Mouse (Mus musculus): ENCODE data around the gene Ssh1. TPM values are rescaled to one million over a fixed set of nuclear protein-coding genes. Genes with fewer than 3 reads are reported as not detected.

Gene Ssh1
- polyA plus RNA-seq, 1 experiment from 2014 or later = 16.5 TPM

- DNase-seq (ENCODE audit: low spot score) (no peak), ATAC-seq (ENCODE audit: low read depth) (no peak)
- Histone ChIP-seq H3K36me3 (ENCODE audit: control insufficient read depth, insufficient read depth, low read length) (peaks cover 8% of the 10 kb centered on the region; the same call in 1 of the 2 replicates), H3K27me3 (replicated peaks; ENCODE audit: control insufficient read depth, insufficient read depth, low read length) (no peaks in the 10 kb centered on the region), H3K9ac (ENCODE audit: low read depth, low read length) (no peak overlapping the region), H3K27ac (replicated peaks; ENCODE audit: low read depth, low read length) (peak overlapping the region; percentile 28; the same call in 1 of the 2 replicates), H3K4me3 (ENCODE audit: low read depth, low read length) (no peak overlapping the region), H3K9me3 (ENCODE audit: control insufficient read depth, low read length) (no peaks in the 10 kb centered on the region), H3K4me1 (ENCODE audit: control insufficient read depth, insufficient read depth, low read length) (peaks cover 23% of the 10 kb centered on the region), H3K4me2 (ENCODE audit: low read depth, low read length) (no peak overlapping the region)
- 61% methylated on average over 8 of the region's 8 CpGs for WGBS
Observed at GRCm38 (mm10) chr5:113977309-113977708, 16.4 kb downstream of the Ssh1 start.

- Histone ChIP-seq H3K27ac (replicated peaks; ENCODE audit: low read depth, low read length) (no peak overlapping the region), H3K4me1 (ENCODE audit: control insufficient read depth, insufficient read depth, low read length) (peaks cover 23% of the 10 kb centered on the region)
- no peak for DNase-seq (ENCODE audit: low spot score)
Observed at GRCm38 (mm10) chr5:113976597-113976996, 17.1 kb downstream of the Ssh1 start.

GRCm38 (mm10) chr5:113975538-113976215, 18.0 kb downstream of the Ssh1 start:
- H3K4me1 ChIP-seq (ENCODE audit: control insufficient read depth, insufficient read depth, low read length) = peaks cover 23% of the 10 kb centered on the region
- H3K27ac ChIP-seq (replicated peaks; ENCODE audit: low read depth, low read length) = no peak overlapping the region
- H3K9me3 ChIP-seq (ENCODE audit: control insufficient read depth, low read length) = no peaks in the 10 kb centered on the region
- no peak for DNase-seq (ENCODE audit: low spot score)
- H3K36me3 ChIP-seq (ENCODE audit: control insufficient read depth, insufficient read depth, low read length) = peaks cover 8% of the 10 kb centered on the region; the same call in 1 of the 2 replicates
- no peak overlapping the region for H3K4me3 ChIP-seq (ENCODE audit: low read depth, low read length)
- H3K4me2 ChIP-seq (ENCODE audit: low read depth, low read length) = no peak overlapping the region
- H3K27me3 ChIP-seq (replicated peaks; ENCODE audit: control insufficient read depth, insufficient read depth, low read length) = no peaks in the 10 kb centered on the region
- 58% methylated on average over 9 of the region's 9 CpGs for WGBS
- peak overlapping the region; percentile 20; the same call in 1 of the 2 replicates for H3K9ac ChIP-seq (ENCODE audit: low read depth, low read length)
- no peak for ATAC-seq (ENCODE audit: low read depth)

More at GRCm38 (mm10) chr5:113976597-113976996, 17.1 kb downstream of the Ssh1 start:
- ATAC-seq (ENCODE audit: low read depth) = no peak
- H3K36me3 ChIP-seq (ENCODE audit: control insufficient read depth, insufficient read depth, low read length) = peaks cover 8% of the 10 kb centered on the region; the same call in 1 of the 2 replicates
- H3K9ac ChIP-seq (ENCODE audit: low read depth, low read length) = no peak overlapping the region
- H3K9me3 ChIP-seq (ENCODE audit: control insufficient read depth, low read length) = no peaks in the 10 kb centered on the region
- WGBS = 80% methylated on average over 8 of the region's 8 CpGs
- H3K4me3 ChIP-seq (ENCODE audit: low read depth, low read length) = no peak overlapping the region
- H3K4me2 ChIP-seq (ENCODE audit: low read depth, low read length) = no peak overlapping the region
- no peaks in the 10 kb centered on the region for H3K27me3 ChIP-seq (replicated peaks; ENCODE audit: control insufficient read depth, insufficient read depth, low read length)

- Histone ChIP-seq H3K36me3 (ENCODE audit: control insufficient read depth, insufficient read depth, low read length) (peaks cover 17% of the 10 kb centered on the region), H3K27ac (replicated peaks; ENCODE audit: low read depth, low read length) (no peak overlapping the region), H3K4me3 (ENCODE audit: low read depth, low read length) (no peak overlapping the region), H3K27me3 (replicated peaks; ENCODE audit: control insufficient read depth, insufficient read depth, low read length) (no peaks in the 10 kb centered on the region), H3K4me1 (ENCODE audit: control insufficient read depth, insufficient read depth, low read length) (peaks cover 16% of the 10 kb centered on the region), H3K9me3 (ENCODE audit: control insufficient read depth, low read length) (no peaks in the 10 kb centered on the region), H3K4me2 (ENCODE audit: low read depth, low read length) (0 out of 2 replicates have a peak overlapping the region, but pooled peaks have one; percentile 1), H3K9ac (ENCODE audit: low read depth, low read length) (no peak overlapping the region)
- 52% methylated on average over 15 of the region's 15 CpGs for WGBS
- DNase-seq (ENCODE audit: low spot score) (no peak), ATAC-seq (ENCODE audit: low read depth) (no peak)
Observed at GRCm38 (mm10) chr5:113974576-113974975, 19.1 kb downstream of the Ssh1 start.

GRCm38 (mm10) chr5:113973790-113974189, 19.9 kb downstream of the Ssh1 start:
- peaks cover 16% of the 10 kb centered on the region for H3K4me1 ChIP-seq (ENCODE audit: control insufficient read depth, insufficient read depth, low read length)
- 0 out of 2 replicates have a peak overlapping the region, but pooled peaks have one; percentile 1 for H3K4me2 ChIP-seq (ENCODE audit: low read depth, low read length)
- no peaks in the 10 kb centered on the region for H3K9me3 ChIP-seq (ENCODE audit: control insufficient read depth, low read length)
- 86% methylated on average over 8 of the region's 8 CpGs for WGBS
- H3K27me3 ChIP-seq (replicated peaks; ENCODE audit: control insufficient read depth, insufficient read depth, low read length) = no peaks in the 10 kb centered on the region
- no peak overlapping the region for H3K4me3 ChIP-seq (ENCODE audit: low read depth, low read length)
- DNase-seq (ENCODE audit: low spot score) (no peak), ATAC-seq (ENCODE audit: low read depth) (no peak)
- H3K9ac ChIP-seq (ENCODE audit: low read depth, low read length) = no peak overlapping the region
- no peak overlapping the region for H3K27ac ChIP-seq (replicated peaks; ENCODE audit: low read depth, low read length)
- peaks cover 25% of the 10 kb centered on the region for H3K36me3 ChIP-seq (ENCODE audit: control insufficient read depth, insufficient read depth, low read length)

- Histone ChIP-seq H3K36me3 (ENCODE audit: control insufficient read depth, insufficient read depth, low read length) (peaks cover 27% of the 10 kb centered on the region), H3K9me3 (ENCODE audit: control insufficient read depth, low read length) (no peaks in the 10 kb centered on the region), H3K4me2 (ENCODE audit: low read depth, low read length) (no peak overlapping the region), H3K27me3 (replicated peaks; ENCODE audit: control insufficient read depth, insufficient read depth, low read length) (no peaks in the 10 kb centered on the region), H3K27ac (replicated peaks; ENCODE audit: low read depth, low read length) (0 out of 2 replicates have a peak overlapping the region, but pooled peaks have one; percentile 33), H3K4me3 (ENCODE audit: low read depth, low read length) (no peak overlapping the region), H3K9ac (ENCODE audit: low read depth, low read length) (no peak overlapping the region), H3K4me1 (ENCODE audit: control insufficient read depth, insufficient read depth, low read length) (peaks cover 16% of the 10 kb centered on the region)
- 0 out of 2 replicates have a peak, but pooled peaks have one; percentile 31 for ATAC-seq (ENCODE audit: low read depth)
- DNase-seq (ENCODE audit: low spot score) = peak; percentile 35
- 34% methylated on average over 18 of the region's 18 CpGs for WGBS
Observed at GRCm38 (mm10) chr5:113972589-113973515, 20.8 kb downstream of the Ssh1 start.

- no peaks in the 10 kb centered on the region for H3K9me3 ChIP-seq (ENCODE audit: control insufficient read depth, low read length)
- DNase-seq (ENCODE audit: low spot score) (no peak), ATAC-seq (ENCODE audit: low read depth) (no peak)
- peaks cover 36% of the 10 kb centered on the region for H3K36me3 ChIP-seq (ENCODE audit: control insufficient read depth, insufficient read depth, low read length)
- H3K27ac ChIP-seq (replicated peaks; ENCODE audit: low read depth, low read length) = no peak overlapping the region
- H3K4me2 ChIP-seq (ENCODE audit: low read depth, low read length) = no peak overlapping the region
- H3K27me3 ChIP-seq (replicated peaks; ENCODE audit: control insufficient read depth, insufficient read depth, low read length) = no peaks in the 10 kb centered on the region
- H3K4me1 ChIP-seq (ENCODE audit: control insufficient read depth, insufficient read depth, low read length) = peaks cover 16% of the 10 kb centered on the region
- H3K9ac ChIP-seq (ENCODE audit: low read depth, low read length) = peak overlapping the region; percentile 8; the same call in 1 of the 2 replicates
- no peak overlapping the region for H3K4me3 ChIP-seq (ENCODE audit: low read depth, low read length)
- 77% methylated on average over 10 of the region's 10 CpGs for WGBS
Observed at GRCm38 (mm10) chr5:113971434-113971960, 22.2 kb downstream of the Ssh1 start.

- H3K27me3 ChIP-seq (replicated peaks; ENCODE audit: control insufficient read depth, insufficient read depth, low read length) = no peaks in the 10 kb centered on the region
- no peak overlapping the region for H3K9ac ChIP-seq (ENCODE audit: low read depth, low read length)
- H3K27ac ChIP-seq (replicated peaks; ENCODE audit: low read depth, low read length) = no peak overlapping the region
- ATAC-seq (ENCODE audit: low read depth) (no peak), DNase-seq (ENCODE audit: low spot score) (no peak)
- WGBS = 75% methylated on average over 11 of the region's 11 CpGs
- peaks cover 64% of the 10 kb centered on the region for H3K36me3 ChIP-seq (ENCODE audit: control insufficient read depth, insufficient read depth, low read length)
- no peak overlapping the region for H3K4me2 ChIP-seq (ENCODE audit: low read depth, low read length)
- no peak overlapping the region for H3K4me3 ChIP-seq (ENCODE audit: low read depth, low read length)
- no peaks in the 10 kb centered on the region for H3K9me3 ChIP-seq (ENCODE audit: control insufficient read depth, low read length)
- no peaks in the 10 kb centered on the region for H3K4me1 ChIP-seq (ENCODE audit: control insufficient read depth, insufficient read depth, low read length)
Observed at GRCm38 (mm10) chr5:113968371-113968770, 25.3 kb downstream of the Ssh1 start.

All from embryonic facial prominence, embryonic 14.5 days (tissue).